Mouse (Mus musculus) midbrain, embryonic 13.5 days (tissue): Measurements from ENCODE around the gene Col4a3. TPM values are rescaled to one million over a fixed set of nuclear protein-coding genes. Genes with fewer than 3 reads are reported as not detected.

Source experiments
- ATAC-seq: fragments of 200-750 bp; cut with Nextera tagmentation; 2 replicates; pipeline ENCODE4 v1.8.0; 2017; ENCODE audit warnings: mild to moderate bottlenecking, moderate TSS enrichment, moderate library complexity
- H3K27ac ChIP-seq: fragments of 300-500 bp; sonication (generic); 2 replicates; pipeline ENCODE4 v1.5.1; 2015; ENCODE audit warnings: inconsistent platforms, mild to moderate bottlenecking, moderate library complexity
- H3K27me3 ChIP-seq: fragments of 300-500 bp; sonication (generic); 2 replicates; pipeline ENCODE4 v1.6.1; 2015; ENCODE audit warnings: mild to moderate bottlenecking, inconsistent platforms
- H3K36me3 ChIP-seq: fragments of 300-500 bp; sonication (generic); 2 replicates; pipeline ENCODE4 v1.6.1; 2015; ENCODE audit warnings: mild to moderate bottlenecking, inconsistent platforms
- H3K4me1 ChIP-seq: fragments of 300-500 bp; sonication (generic); replicated peaks from 2 replicates; pipeline ENCODE4 v1.6.1; 2015; ENCODE audit warnings: inconsistent platforms
- H3K4me2 ChIP-seq: fragments of 300-500 bp; sonication (generic); replicated peaks from 2 replicates; pipeline ENCODE4 v1.6.1; 2015; ENCODE audit warnings: moderate library complexity, mild to moderate bottlenecking, inconsistent platforms
- H3K4me3 ChIP-seq: fragments of 300-500 bp; sonication (generic); replicated peaks from 2 replicates; pipeline ENCODE4 v1.5.1; 2015; ENCODE audit warnings: mild to moderate bottlenecking, inconsistent platforms
- H3K9ac ChIP-seq: fragments of 300-500 bp; sonication (generic); replicated peaks from 2 replicates; pipeline ENCODE4 v1.6.1; 2015; ENCODE audit warnings: mild to moderate bottlenecking, inconsistent platforms
- H3K9me3 ChIP-seq: fragments of 300-500 bp; sonication (generic); 2 replicates; pipeline ENCODE4 v1.6.1; 2016; ENCODE audit warnings: mild to moderate bottlenecking, inconsistent platforms
- WGBS: fragments of 180-500 bp; shearing (Covaris S2); methylation state at CpG from one replicate; pipeline ENCODE4 v1.1.7; 2015; 5-methylcytosine and 5-hydroxymethylcytosine counted together
- polyA plus RNA-seq: library from polyadenylated mRNA; unstranded; fragments of >200 nt; fragmentation: Nextera tagmentation; extraction: Ambion mirVana; gene quantifications from 2 replicates; pipeline ENCODE4 v1.2.1, GENCODE M21; 2015

The Col4a3 gene
- polyA plus RNA-seq, 1 experiment from 2014 or later, result 0.09 TPM

- 71% methylated on average over 2 of the region's 2 CpGs for WGBS
- Histone ChIP-seq H3K4me1 (no peaks in the 10 kb centered on the region), H3K4me3 (no peak overlapping the region), H3K27ac (no peak overlapping the region), H3K36me3 (no peaks in the 10 kb centered on the region), H3K4me2 (no peak overlapping the region), H3K9me3 (no peaks in the 10 kb centered on the region), H3K9ac (no peak overlapping the region), H3K27me3 (no peaks in the 10 kb centered on the region)
- no peak for ATAC-seq
These were observed 10.5 kb upstream of the Col4a3 start for GRCm38 (mm10) chr1:82576182-82576581.

- Histone ChIP-seq H3K27me3 (no peaks in the 10 kb centered on the region), H3K36me3 (no peaks in the 10 kb centered on the region), H3K4me1 (no peaks in the 10 kb centered on the region), H3K9me3 (no peaks in the 10 kb centered on the region), H3K4me2 (no peak overlapping the region), H3K4me3 (no peak overlapping the region), H3K27ac (no peak overlapping the region), H3K9ac (no peak overlapping the region)
- WGBS, result 90% methylated on average over 10 of the region's 10 CpGs
- ATAC-seq, result no peak
These were observed 9.4 kb upstream of the Col4a3 start for GRCm38 (mm10) chr1:82577339-82577738.

- H3K4me2 ChIP-seq, result no peak overlapping the region
- no peaks in the 10 kb centered on the region for H3K27me3 ChIP-seq
- H3K27ac ChIP-seq, result no peak overlapping the region
- no peak overlapping the region for H3K4me3 ChIP-seq
- no peak for ATAC-seq
- H3K9me3 ChIP-seq, result no peaks in the 10 kb centered on the region
- no peaks in the 10 kb centered on the region for H3K4me1 ChIP-seq
- H3K36me3 ChIP-seq, result no peaks in the 10 kb centered on the region
- WGBS, result 90% methylated on average over 3 of the region's 3 CpGs
- H3K9ac ChIP-seq, result no peak overlapping the region
These were observed 8.8 kb upstream of the Col4a3 start for GRCm38 (mm10) chr1:82577915-82578314.

GRCm38 (mm10) chr1:82578320-82578719 is 8.4 kb upstream of the Col4a3 start:
- no peak overlapping the region for H3K4me3 ChIP-seq
- no peaks in the 10 kb centered on the region for H3K4me1 ChIP-seq
- ATAC-seq, result no peak
- H3K27me3 ChIP-seq, result no peaks in the 10 kb centered on the region
- 80% methylated on average over 4 of the region's 4 CpGs for WGBS
- no peak overlapping the region for H3K9ac ChIP-seq
- no peaks in the 10 kb centered on the region for H3K36me3 ChIP-seq
- H3K27ac ChIP-seq, result no peak overlapping the region
- no peaks in the 10 kb centered on the region for H3K9me3 ChIP-seq
- no peak overlapping the region for H3K4me2 ChIP-seq

GRCm38 (mm10) chr1:82585981-82586380 is 740 bp upstream of the Col4a3 start:
- Histone ChIP-seq H3K27me3 (peaks cover 20% of the 10 kb centered on the region), H3K9me3 (no peaks in the 10 kb centered on the region), H3K4me3 (no peak overlapping the region), H3K4me1 (peaks cover 12% of the 10 kb centered on the region), H3K27ac (no peak overlapping the region), H3K36me3 (no peaks in the 10 kb centered on the region), H3K4me2 (no peak overlapping the region), H3K9ac (no peak overlapping the region)
- ATAC-seq, result no peak
- WGBS, result 73% methylated on average over 7 of the region's 7 CpGs

- no peak for ATAC-seq
- no peak overlapping the region for H3K27ac ChIP-seq
- H3K4me3 ChIP-seq, result no peak overlapping the region
- no peaks in the 10 kb centered on the region for H3K36me3 ChIP-seq
- no peak overlapping the region for H3K4me2 ChIP-seq
- peaks cover 20% of the 10 kb centered on the region for H3K27me3 ChIP-seq
- WGBS, result 83% methylated on average over 4 of the region's 4 CpGs
- no peaks in the 10 kb centered on the region for H3K9me3 ChIP-seq
- H3K4me1 ChIP-seq, result peaks cover 12% of the 10 kb centered on the region
- H3K9ac ChIP-seq, result no peak overlapping the region
These were observed 3.5 kb downstream of the Col4a3 start for GRCm38 (mm10) chr1:82590266-82590665.

- Histone ChIP-seq H3K27me3 (no peaks in the 10 kb centered on the region), H3K4me3 (no peak overlapping the region), H3K9ac (no peak overlapping the region), H3K36me3 (no peaks in the 10 kb centered on the region), H3K4me2 (no peak overlapping the region), H3K9me3 (no peaks in the 10 kb centered on the region), H3K4me1 (no peaks in the 10 kb centered on the region), H3K27ac (no peak overlapping the region)
- no peak for ATAC-seq
- WGBS, result 80% methylated on average over 6 of the region's 6 CpGs
These were observed 10.3 kb downstream of the Col4a3 start for GRCm38 (mm10) chr1:82596864-82597596.

- no peaks in the 10 kb centered on the region for H3K36me3 ChIP-seq
- WGBS, result 74% methylated on average over 7 of the region's 7 CpGs
- no peaks in the 10 kb centered on the region for H3K9me3 ChIP-seq
- no peaks in the 10 kb centered on the region for H3K27me3 ChIP-seq
- H3K4me1 ChIP-seq, result no peaks in the 10 kb centered on the region
- H3K9ac ChIP-seq, result no peak overlapping the region
- ATAC-seq, result no peak
- H3K4me2 ChIP-seq, result no peak overlapping the region
- no peak overlapping the region for H3K4me3 ChIP-seq
- H3K27ac ChIP-seq, result no peak overlapping the region
These were observed 16.7 kb downstream of the Col4a3 start for GRCm38 (mm10) chr1:82603198-82603950.

GRCm38 (mm10) chr1:82605347-82605746 is 18.6 kb downstream of the Col4a3 start:
- no peak overlapping the region for H3K4me3 ChIP-seq
- H3K4me2 ChIP-seq, result no peak overlapping the region
- H3K27me3 ChIP-seq, result no peaks in the 10 kb centered on the region
- H3K4me1 ChIP-seq, result no peaks in the 10 kb centered on the region
- H3K9me3 ChIP-seq, result no peaks in the 10 kb centered on the region
- WGBS, result 84% methylated on average over 7 of the region's 7 CpGs
- no peaks in the 10 kb centered on the region for H3K36me3 ChIP-seq
- ATAC-seq, result no peak
- H3K9ac ChIP-seq, result no peak overlapping the region
- H3K27ac ChIP-seq, result no peak overlapping the region

- ATAC-seq, result no peak
- WGBS, result 87% methylated on average over 7 of the region's 7 CpGs
These were observed 19.1 kb downstream of the Col4a3 start for GRCm38 (mm10) chr1:82605856-82606255.

GRCm38 (mm10) chr1:82608646-82609262 is 22.0 kb downstream of the Col4a3 start:
- 77% methylated on average over 9 of the region's 9 CpGs for WGBS
- Histone ChIP-seq H3K36me3 (no peaks in the 10 kb centered on the region), H3K27ac (no peak overlapping the region), H3K4me2 (no peak overlapping the region), H3K9me3 (no peaks in the 10 kb centered on the region), H3K4me3 (no peak overlapping the region), H3K4me1 (no peaks in the 10 kb centered on the region), H3K27me3 (no peaks in the 10 kb centered on the region), H3K9ac (no peak overlapping the region)
- ATAC-seq, result no peak

More at GRCm38 (mm10) chr1:82605856-82606255, 19.1 kb downstream of the Col4a3 start:
- no peak overlapping the region for H3K27ac ChIP-seq
- H3K36me3 ChIP-seq, result no peaks in the 10 kb centered on the region
- no peaks in the 10 kb centered on the region for H3K9me3 ChIP-seq
- H3K4me2 ChIP-seq, result no peak overlapping the region
- H3K4me3 ChIP-seq, result no peak overlapping the region
- H3K4me1 ChIP-seq, result no peaks in the 10 kb centered on the region
- no peak overlapping the region for H3K9ac ChIP-seq
- no peaks in the 10 kb centered on the region for H3K27me3 ChIP-seq

- H3K27me3 ChIP-seq, result no peaks in the 10 kb centered on the region
- H3K4me3 ChIP-seq, result no peak overlapping the region
- no peaks in the 10 kb centered on the region for H3K4me1 ChIP-seq
- no peaks in the 10 kb centered on the region for H3K9me3 ChIP-seq
- no peak overlapping the region for H3K27ac ChIP-seq
- 91% methylated on average over 9 of the region's 9 CpGs for WGBS
- H3K9ac ChIP-seq, result no peak overlapping the region
- no peak overlapping the region for H3K4me2 ChIP-seq
- H3K36me3 ChIP-seq, result no peaks in the 10 kb centered on the region
- no peak for ATAC-seq
These were observed 25.4 kb downstream of the Col4a3 start for GRCm38 (mm10) chr1:82612061-82612660.
